Mouse (Mus musculus): ENCODE results near the gene Tekt4.

Tekt4 gene

GRCm38 (mm10) chr17:25432433-25433181 lies 21.8 kb upstream of the Tekt4 start:
- DNase-seq (ENCODE audit: low spot score) = peak; percentile 16

- DNase-seq (ENCODE audit: low spot score) = no peak
Measured at GRCm38 (mm10) chr17:25433223-25433616, 21.2 kb upstream of the Tekt4 start.

- peak; percentile 55 for DNase-seq (ENCODE audit: low spot score)
Measured at GRCm38 (mm10) chr17:25433617-25434606, 20.5 kb upstream of the Tekt4 start, which contains the start of gene Cacna1h. Gene Cacna1h, minus strand, starts transcription at chr17:25433783.

- no peak for DNase-seq (ENCODE audit: low spot score)
Measured at GRCm38 (mm10) chr17:25441417-25441816, 13.0 kb upstream of the Tekt4 start.

- DNase-seq (ENCODE audit: low spot score) = no peak
Measured at GRCm38 (mm10) chr17:25442889-25443288, 11.5 kb upstream of the Tekt4 start.

- no peak for DNase-seq (ENCODE audit: low spot score)
Measured at GRCm38 (mm10) chr17:25445074-25445473, 9.3 kb upstream of the Tekt4 start.

- DNase-seq (ENCODE audit: low spot score) = no peak
Measured at GRCm38 (mm10) chr17:25445841-25446240, 8.6 kb upstream of the Tekt4 start.

GRCm38 (mm10) chr17:25447865-25448264 lies 6.5 kb upstream of the Tekt4 start:
- no peak for DNase-seq (ENCODE audit: low spot score)

- no peak for DNase-seq (ENCODE audit: low spot score)
Measured at GRCm38 (mm10) chr17:25450329-25450728, 4.1 kb upstream of the Tekt4 start.

GRCm38 (mm10) chr17:25452246-25452965 lies 2.0 kb upstream of the Tekt4 start:
- no peak for DNase-seq (ENCODE audit: low spot score)

GRCm38 (mm10) chr17:25456540-25456939 lies 2.1 kb downstream of the Tekt4 start:
- DNase-seq (ENCODE audit: low spot score) = no peak

GRCm38 (mm10) chr17:25462236-25462875 lies 7.9 kb downstream of the Tekt4 start:
- DNase-seq (ENCODE audit: low spot score) = peak; percentile 18

- no peak for DNase-seq (ENCODE audit: low spot score)
Measured at GRCm38 (mm10) chr17:25463326-25463945, 9.0 kb downstream of the Tekt4 start.

GRCm38 (mm10) chr17:25464091-25464490 lies 9.7 kb downstream of the Tekt4 start:
- DNase-seq (ENCODE audit: low spot score) = no peak

GRCm38 (mm10) chr17:25466257-25466656 lies 11.8 kb downstream of the Tekt4 start:
- DNase-seq (ENCODE audit: low spot score) = no peak

GRCm38 (mm10) chr17:25467781-25468180 lies 13.4 kb downstream of the Tekt4 start:
- DNase-seq (ENCODE audit: low spot score) = no peak

- DNase-seq (ENCODE audit: low spot score) = no peak
Measured at GRCm38 (mm10) chr17:25468301-25468700, 13.9 kb downstream of the Tekt4 start.

GRCm38 (mm10) chr17:25469798-25470197 lies 15.4 kb downstream of the Tekt4 start:
- DNase-seq (ENCODE audit: low spot score) = peak; percentile 63

GRCm38 (mm10) chr17:25471418-25471817 lies 17.0 kb downstream of the Tekt4 start:
- peak; percentile 28 for DNase-seq (ENCODE audit: low spot score)

GRCm38 (mm10) chr17:25472044-25472443 lies 17.6 kb downstream of the Tekt4 start:
- DNase-seq (ENCODE audit: low spot score) = peak; percentile 18

All from urinary bladder, postnatal 14 days (tissue).